Mouse (Mus musculus) brain, embryonic 14.5 days (tissue): ENCODE results near the gene Gm11099.

Experiments
- CTCF ChIP-seq: fragments of 200-500 bp; IDR thresholded peaks from 2 replicates; pipeline ENCODE4 v1.5.1; 2012; ENCODE audit warnings: inconsistent platforms, mild to moderate bottlenecking, moderate library complexity, borderline replicate concordance; ENCODE audit not compliant: insufficient read depth, insufficient read length; ENCODE audit errors: extremely low read depth
- POLR2A ChIP-seq: fragments of 200-500 bp; IDR thresholded peaks from 2 replicates; pipeline ENCODE4 v1.6.1; 2012; ENCODE audit warnings: mild to moderate bottlenecking, inconsistent platforms, borderline replicate concordance; ENCODE audit not compliant: poor library complexity, insufficient read depth, insufficient read length, severe bottlenecking; ENCODE audit errors: extremely low read depth

DNA sequence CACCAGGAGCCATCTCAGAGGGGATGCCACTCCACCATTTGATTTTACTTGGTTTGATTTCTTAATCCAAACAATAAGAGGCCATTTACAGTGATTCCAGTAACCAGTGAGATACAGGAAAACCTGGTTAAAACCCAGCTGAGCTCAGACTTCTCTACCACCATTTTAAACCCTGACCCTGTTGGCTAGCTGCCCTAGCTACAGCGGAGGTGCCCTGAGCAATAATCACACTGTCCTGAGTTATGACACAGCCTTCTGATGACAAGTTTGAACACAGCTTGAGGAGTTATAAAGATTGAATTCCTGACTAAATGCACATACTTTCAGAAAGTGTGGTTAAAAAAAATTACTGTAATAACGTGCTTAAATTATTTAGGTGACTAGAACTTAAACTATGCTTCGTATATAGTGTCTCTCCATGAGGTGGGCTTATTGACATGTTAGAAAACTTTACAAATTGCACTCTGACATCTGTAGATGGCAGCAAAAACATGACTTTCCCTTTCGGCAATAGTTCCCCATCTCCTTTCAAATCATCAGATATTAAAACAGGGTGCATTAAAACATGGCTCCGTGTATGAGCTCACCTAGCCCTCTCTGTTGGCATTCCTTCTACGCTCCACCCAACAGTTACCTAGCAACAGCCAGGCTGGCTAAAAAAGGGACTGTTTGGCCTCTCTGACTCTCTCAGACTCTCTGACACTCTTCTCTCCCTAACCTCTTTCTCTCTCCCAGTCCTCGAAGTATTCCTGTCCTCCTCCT is 29.1 kb upstream of the Gm11099 start:
- no peak for TF ChIP-seq POLR2A
- no peak for TF ChIP-seq CTCF
